Mouse (Mus musculus) gastrocnemius, adult 2 months (tissue): ENCODE measurements around the gene Tctex1d4. TPM values are rescaled to one million over a fixed set of nuclear protein-coding genes. Genes with fewer than 3 reads are reported as not detected.

ENCODE experiments used
- DNase-seq: peaks from one replicate; pipeline ENCODE4 v3.0.0; 2022
- H3K27ac ChIP-seq: fragments of 200-600 bp; 2 replicates; pipeline ENCODE4 v1.8.1; 2022; ENCODE audit warnings: mild to moderate bottlenecking
- H3K4me3 ChIP-seq: fragments of 200-600 bp; 2 replicates; pipeline ENCODE4 v1.8.1; 2022; ENCODE audit warnings: mild to moderate bottlenecking, moderate library complexity
- CTCF ChIP-seq: fragments of 200-600 bp; IDR thresholded peaks from 2 replicates; pipeline ENCODE4 v1.8.1; 2022; ENCODE audit warnings: antibody characterized with exemption, mild to moderate bottlenecking, moderate library complexity
- intact Hi-C: fragments of 180-260 bp; cut with DNase I; formaldehyde crosslinking; loops from one replicate; pipeline ENCODE4 v1.15.1; 2025
- total RNA-seq, 2 experiments: library from RNA; stranded (reverse); gene quantifications; 2 replicates each; pipeline ENCODE4 v1.2.3; 2021

The Tctex1d4 gene
- total RNA-seq, 2 experiments from 2014 or later: not detected

GRCm38 (mm10) chr4:117107813-117108523 is 18.6 kb upstream of the Tctex1d4 start:
- Histone ChIP-seq H3K4me3 (no peak overlapping the region), H3K27ac (no peak overlapping the region)
- intact Hi-C loops: no loop called here
- DNase-seq: peak; percentile 12
- no peak for TF ChIP-seq CTCF

GRCm38 (mm10) chr4:117108524-117108849 is 18.1 kb upstream of the Tctex1d4 start:
- no peak overlapping the region for H3K27ac ChIP-seq
- no peak overlapping the region for H3K4me3 ChIP-seq
- no peak for TF ChIP-seq CTCF
- DNase-seq: peak; percentile 6
- intact Hi-C loops: no loop called here

DNA sequence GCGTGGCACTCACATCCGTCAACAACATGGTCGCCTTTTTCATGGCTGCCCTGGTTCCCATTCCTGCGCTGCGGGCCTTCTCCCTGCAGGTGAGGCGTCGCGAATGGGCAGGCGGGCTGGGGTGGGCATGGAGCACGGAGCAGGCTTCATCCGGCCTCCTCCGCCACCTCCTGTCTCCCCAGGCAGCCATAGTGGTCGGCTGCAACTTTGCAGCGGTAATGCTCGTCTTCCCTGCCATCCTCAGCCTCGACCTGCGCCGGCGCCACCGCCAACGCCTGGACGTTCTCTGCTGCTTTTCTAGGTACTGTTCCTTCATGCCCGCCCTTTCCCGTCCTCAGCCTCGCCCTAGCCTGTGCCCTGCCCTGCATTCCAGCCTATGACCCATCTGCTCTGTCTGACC is 17.3 kb upstream of the Tctex1d4 start:
- no peak overlapping the region for H3K27ac ChIP-seq
- H3K4me3 ChIP-seq: no peak overlapping the region
- TF ChIP-seq CTCF: no peak
- intact Hi-C loops: no loop called here
- DNase-seq: peak; percentile 11

- TF ChIP-seq CTCF: no peak
- intact Hi-C loops: no loop called here
- no peak for DNase-seq
- Histone ChIP-seq H3K27ac (no peak overlapping the region), H3K4me3 (no peak overlapping the region)
These were observed 16.3 kb upstream of the Tctex1d4 start for GRCm38 (mm10) chr4:117110249-117110648.

DNA sequence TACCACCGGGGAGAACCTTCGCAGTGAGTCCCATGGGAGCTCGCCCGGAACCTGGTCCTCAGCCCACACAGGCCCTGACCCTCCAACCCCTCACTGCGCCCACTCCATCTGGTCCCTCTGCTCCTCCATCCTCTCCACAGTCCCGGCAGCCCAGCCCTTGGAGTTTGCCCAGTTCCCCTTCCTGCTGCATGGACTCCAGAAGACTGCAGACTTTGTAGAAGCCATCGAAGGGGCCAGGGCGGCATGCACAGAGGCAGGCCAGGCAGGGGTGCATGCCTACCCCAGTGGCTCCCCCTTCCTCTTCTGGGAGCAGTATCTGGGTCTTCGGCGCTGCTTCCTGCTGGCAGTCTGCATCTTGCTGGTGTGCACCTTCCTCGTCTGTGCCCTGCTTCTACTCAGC is 15.6 kb upstream of the Tctex1d4 start:
- TF ChIP-seq CTCF: no peak
- DNase-seq: no peak
- intact Hi-C loops: no loop called here
- no peak overlapping the region for H3K4me3 ChIP-seq
- H3K27ac ChIP-seq: no peak overlapping the region

DNA sequence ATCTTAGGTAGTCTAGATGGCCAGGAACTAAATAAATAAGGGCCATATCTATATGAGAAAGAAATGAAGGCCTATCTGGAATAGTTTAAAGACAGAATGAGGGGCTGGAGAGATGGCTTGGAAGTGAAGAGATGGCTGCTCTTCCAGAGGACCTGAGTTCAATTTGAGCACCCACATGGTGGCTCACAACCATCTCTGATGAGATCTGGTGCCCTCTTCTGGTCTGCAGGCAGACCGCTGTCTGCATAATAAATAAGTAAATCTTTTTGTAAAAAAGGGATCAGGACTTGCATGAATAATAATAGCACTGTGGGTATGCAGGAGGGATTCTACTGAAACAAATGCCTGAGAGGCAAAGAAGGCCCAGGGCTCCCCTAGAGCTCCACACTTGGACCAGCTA is 13.4 kb upstream of the Tctex1d4 start:
- TF ChIP-seq CTCF: no peak
- intact Hi-C loops: no loop called here
- DNase-seq: no peak
- no peak overlapping the region for H3K4me3 ChIP-seq
- H3K27ac ChIP-seq: no peak overlapping the region

GRCm38 (mm10) chr4:117115592-117115991 is 11.0 kb upstream of the Tctex1d4 start:
- no peak for TF ChIP-seq CTCF
- Histone ChIP-seq H3K4me3 (no peak overlapping the region), H3K27ac (no peak overlapping the region)
- intact Hi-C loops: no loop called here
- DNase-seq: no peak

- intact Hi-C loops: no loop called here
- no peak for DNase-seq
- no peak for TF ChIP-seq CTCF
- Histone ChIP-seq H3K4me3 (no peak overlapping the region), H3K27ac (no peak overlapping the region)
These were observed 8.7 kb upstream of the Tctex1d4 start for GRCm38 (mm10) chr4:117117931-117118330.

DNA sequence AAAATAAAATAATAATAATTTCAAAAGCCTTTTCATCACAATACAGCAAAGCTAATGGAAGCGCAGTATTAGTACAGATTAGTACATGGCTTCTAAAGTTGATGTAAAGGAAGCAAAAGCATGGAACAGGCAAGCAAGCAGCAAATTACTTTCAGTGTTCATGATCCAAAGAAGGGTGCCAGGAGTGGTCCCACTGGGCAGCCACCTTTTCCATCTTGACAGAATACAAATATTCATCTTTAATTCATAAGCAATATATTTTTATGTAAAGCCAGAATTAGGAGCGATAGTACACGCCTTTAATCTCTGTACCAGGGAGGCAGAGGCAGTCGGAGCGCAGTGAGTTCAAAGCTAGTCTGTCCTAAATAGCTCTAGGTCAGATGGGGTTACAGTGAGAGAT is 7.0 kb upstream of the Tctex1d4 start:
- DNase-seq: no peak
- TF ChIP-seq CTCF: no peak
- H3K4me3 ChIP-seq: peak overlapping the region; percentile 83
- intact Hi-C loops: loop anchor here (5.0 kb wide), 2 partner anchors 102 to 117 kb away; partner anchors contain the start of gene Eif2b3
- peak overlapping the region; percentile 92 for H3K27ac ChIP-seq

DNA sequence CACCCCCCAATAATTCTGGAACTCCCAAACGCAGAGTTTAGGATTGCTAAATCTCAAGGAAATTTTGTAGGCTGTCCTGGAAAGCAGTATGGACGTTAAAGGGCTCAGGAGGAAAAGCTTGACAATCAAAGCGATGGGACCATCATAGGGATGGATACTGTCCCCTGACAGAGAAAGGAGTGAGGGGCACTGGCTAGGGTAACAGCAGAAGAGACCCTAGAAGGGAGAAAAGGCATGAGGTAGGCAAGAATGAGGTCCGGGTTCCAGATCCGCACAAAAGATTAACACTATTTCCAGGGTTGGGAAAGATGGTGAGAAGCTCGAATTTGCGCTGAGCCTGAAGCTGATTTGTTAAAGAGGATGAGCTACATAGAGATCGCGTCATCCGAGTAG is 6.5 kb upstream of the Tctex1d4 start:
- no peak for TF ChIP-seq CTCF
- intact Hi-C loops: loop anchor here (5.0 kb wide), 2 partner anchors 103 to 118 kb away; partner anchors contain the start of gene Eif2b3
- peak overlapping the region; percentile 83 for H3K4me3 ChIP-seq
- no peak for DNase-seq
- peak overlapping the region; percentile 92 for H3K27ac ChIP-seq

GRCm38 (mm10) chr4:117120445-117121414 is 5.9 kb upstream of the Tctex1d4 start:
- Histone ChIP-seq H3K4me3 (peak overlapping the region; percentile 83), H3K27ac (peak overlapping the region; percentile 92)
- intact Hi-C loops: loop anchor here (5.0 kb wide), 2 partner anchors 103 to 118 kb away; partner anchors contain the start of gene Eif2b3
- peak; percentile 97 for DNase-seq
- TF ChIP-seq CTCF: peak; percentile 88

GRCm38 (mm10) chr4:117122209-117122608 is 4.4 kb upstream of the Tctex1d4 start:
- no peak for TF ChIP-seq CTCF
- intact Hi-C loops: loop anchor here (5.0 kb wide), 2 partner anchors 105 to 120 kb away; partner anchors contain the start of gene Eif2b3
- Histone ChIP-seq H3K4me3 (peak overlapping the region; percentile 83), H3K27ac (peak overlapping the region; percentile 92)
- no peak for DNase-seq

- intact Hi-C loops: loop anchor here (5.0 kb wide), 2 partner anchors 106 to 121 kb away; partner anchors contain the start of gene Eif2b3
- DNase-seq: no peak
- H3K27ac ChIP-seq: peak overlapping the region; percentile 92
- no peak for TF ChIP-seq CTCF
- H3K4me3 ChIP-seq: no peak overlapping the region
These were observed 2.9 kb upstream of the Tctex1d4 start for GRCm38 (mm10) chr4:117123546-117124217.
